Mouse (Mus musculus) stomach, embryonic 16.5 days (tissue): ENCODE measurements at regions not wholly inside any gene's neighbourhood (a gene's known extent, or its start where the extent isn't known, plus 50 kb on each side); places are given as distances from the start of the nearest gene placed in this dataset.

ENCODE experiments used
- ATAC-seq: fragments of 200-750 bp; cut with Nextera tagmentation; 2 replicates; pipeline ENCODE4 v1.8.0; 2017; ENCODE audit warnings: moderate number of reproducible peaks, moderate TSS enrichment; ENCODE audit not compliant: insufficient read depth, low FRiP score
- H3K27ac ChIP-seq: fragments of 300-500 bp; sonication (generic); 2 replicates; pipeline ENCODE4 v1.5.1; 2014; ENCODE audit warnings: low read length
- H3K27me3 ChIP-seq: fragments of 300-500 bp; sonication (generic); 2 replicates; pipeline ENCODE4 v1.6.1; 2014; ENCODE audit warnings: low read length, control low read depth, mixed read lengths; ENCODE audit not compliant: control insufficient read depth, insufficient read depth
- H3K36me3 ChIP-seq: fragments of 300-500 bp; sonication (generic); 2 replicates; pipeline ENCODE4 v1.6.1; 2014; ENCODE audit warnings: low read length; ENCODE audit not compliant: control insufficient read depth, insufficient read depth
- H3K4me1 ChIP-seq: fragments of 300-500 bp; sonication (generic); 2 replicates; pipeline ENCODE4 v1.6.1; 2014; ENCODE audit warnings: low read length, control low read depth, mixed read lengths; ENCODE audit not compliant: control insufficient read depth, insufficient read depth
- H3K4me2 ChIP-seq: fragments of 300-500 bp; sonication (generic); 2 replicates; pipeline ENCODE4 v1.6.1; 2014; ENCODE audit warnings: low read depth, low read length, mixed read lengths
- H3K4me3 ChIP-seq: fragments of 300-500 bp; sonication (generic); replicated peaks from 2 replicates; pipeline ENCODE4 v1.5.1; 2014; ENCODE audit warnings: mild to moderate bottlenecking, low read length
- H3K9ac ChIP-seq: fragments of 300-500 bp; sonication (generic); 2 replicates; pipeline ENCODE4 v1.6.1; 2014; ENCODE audit warnings: low read length
- H3K9me3 ChIP-seq: fragments of 300-500 bp; sonication (generic); replicated peaks from 2 replicates; pipeline ENCODE4 v1.6.1; 2016; ENCODE audit warnings: low read length, control low read depth; ENCODE audit not compliant: control insufficient read depth
- WGBS: fragments of 180-500 bp; shearing (Covaris S2); extraction: QIAGEN DNeasy Blood & Tissue Kit; methylation state at CpG from one replicate; pipeline ENCODE4 v1.1.7; 2014; 5-methylcytosine and 5-hydroxymethylcytosine counted together

GRCm38 (mm10) chr2:103186751-103187260, 113.3 kb downstream of the Apip start:
- ATAC-seq: no peak
- no peak overlapping the region for H3K4me2 ChIP-seq
- 66% methylated on average over 4 of the region's 4 CpGs for whole genome bisulfite sequencing
- H3K27me3 ChIP-seq: no peaks in the 10 kb centered on the region
- no peak overlapping the region for H3K9ac ChIP-seq
- H3K9me3 ChIP-seq: no peaks in the 10 kb centered on the region
- no peaks in the 10 kb centered on the region for H3K4me1 ChIP-seq
- H3K4me3 ChIP-seq: no peak overlapping the region
- H3K27ac ChIP-seq: no peak overlapping the region
- no peaks in the 10 kb centered on the region for H3K36me3 ChIP-seq

- H3K4me2 ChIP-seq: no peak overlapping the region
- no peaks in the 10 kb centered on the region for H3K36me3 ChIP-seq
- WGBS: 85% methylated on average over 4 of the region's 4 CpGs
- H3K27ac ChIP-seq: no peak overlapping the region
- H3K4me1 ChIP-seq: no peaks in the 10 kb centered on the region
- no peak overlapping the region for H3K9ac ChIP-seq
- no peaks in the 10 kb centered on the region for H3K9me3 ChIP-seq
- H3K4me3 ChIP-seq: no peak overlapping the region
- H3K27me3 ChIP-seq: no peaks in the 10 kb centered on the region
- no peak for ATAC-seq
Measured at GRCm38 (mm10) chr2:103192591-103192990, 110.5 kb downstream of the Ehf start.

- no peak overlapping the region for H3K4me3 ChIP-seq
- no peak overlapping the region for H3K9ac ChIP-seq
- H3K27ac ChIP-seq: no peak overlapping the region
- no peak overlapping the region for H3K4me2 ChIP-seq
- no peaks in the 10 kb centered on the region for H3K4me1 ChIP-seq
- no peak for ATAC-seq
- no peaks in the 10 kb centered on the region for H3K27me3 ChIP-seq
- no peaks in the 10 kb centered on the region for H3K36me3 ChIP-seq
- WGBS: 82% methylated on average over 6 of the region's 6 CpGs
- H3K9me3 ChIP-seq: no peaks in the 10 kb centered on the region
Measured at GRCm38 (mm10) chr2:103200313-103200712, 102.8 kb downstream of the Ehf start.

GRCm38 (mm10) chr2:103205046-103205445, 98.0 kb downstream of the Ehf start:
- H3K9ac ChIP-seq: no peak overlapping the region
- no peaks in the 10 kb centered on the region for H3K9me3 ChIP-seq
- H3K27ac ChIP-seq: no peak overlapping the region
- no peak for ATAC-seq
- H3K4me1 ChIP-seq: 0 out of 2 replicates have a peak, but pooled peaks cover 6% of the 10 kb centered on the region
- H3K36me3 ChIP-seq: no peaks in the 10 kb centered on the region
- no peak overlapping the region for H3K4me2 ChIP-seq
- H3K4me3 ChIP-seq: no peak overlapping the region
- WGBS: 78% methylated on average over 8 of the region's 8 CpGs
- no peaks in the 10 kb centered on the region for H3K27me3 ChIP-seq

GRCm38 (mm10) chr2:103208370-103208769, 94.7 kb downstream of the Ehf start:
- Histone ChIP-seq H3K4me1 (0 out of 2 replicates have a peak, but pooled peaks cover 6% of the 10 kb centered on the region), H3K36me3 (no peaks in the 10 kb centered on the region), H3K27me3 (no peaks in the 10 kb centered on the region), H3K9ac (no peak overlapping the region), H3K4me3 (no peak overlapping the region), H3K27ac (no peak overlapping the region), H3K9me3 (no peaks in the 10 kb centered on the region), H3K4me2 (no peak overlapping the region)
- no peak for ATAC-seq
- 94% methylated on average over 5 of the region's 5 CpGs for WGBS

- no peak overlapping the region for H3K4me3 ChIP-seq
- 78% methylated on average over 2 of the region's 2 CpGs for WGBS
- no peaks in the 10 kb centered on the region for H3K36me3 ChIP-seq
- no peak overlapping the region for H3K4me2 ChIP-seq
- H3K9ac ChIP-seq: no peak overlapping the region
- H3K27me3 ChIP-seq: no peaks in the 10 kb centered on the region
- H3K9me3 ChIP-seq: no peaks in the 10 kb centered on the region
- H3K4me1 ChIP-seq: 0 out of 2 replicates have a peak, but pooled peaks cover 6% of the 10 kb centered on the region
- ATAC-seq: no peak
- H3K27ac ChIP-seq: peak overlapping the region; percentile 5
Measured at GRCm38 (mm10) chr2:103209056-103209455, 94.0 kb downstream of the Ehf start.

GRCm38 (mm10) chr2:103209512-103209981, 93.5 kb downstream of the Ehf start:
- 68% methylated on average over 6 of the region's 6 CpGs for WGBS
- no peak overlapping the region for H3K9ac ChIP-seq
- no peaks in the 10 kb centered on the region for H3K27me3 ChIP-seq
- no peak overlapping the region for H3K4me3 ChIP-seq
- no peaks in the 10 kb centered on the region for H3K36me3 ChIP-seq
- H3K4me2 ChIP-seq: no peak overlapping the region
- H3K4me1 ChIP-seq: 0 out of 2 replicates have a peak, but pooled peaks cover 6% of the 10 kb centered on the region
- ATAC-seq: no peak
- no peaks in the 10 kb centered on the region for H3K9me3 ChIP-seq
- peak overlapping the region; percentile 5; the same call in 1 of the 2 replicates for H3K27ac ChIP-seq

GRCm38 (mm10) chr2:103211179-103211578, 91.9 kb downstream of the Ehf start:
- Histone ChIP-seq H3K4me3 (no peak overlapping the region), H3K4me2 (no peak overlapping the region), H3K27me3 (no peaks in the 10 kb centered on the region), H3K9ac (no peak overlapping the region), H3K4me1 (0 out of 2 replicates have a peak, but pooled peaks cover 6% of the 10 kb centered on the region), H3K36me3 (no peaks in the 10 kb centered on the region), H3K9me3 (no peaks in the 10 kb centered on the region), H3K27ac (no peak overlapping the region)
- 51% methylated on average over 3 of the region's 3 CpGs for WGBS
- no peak for ATAC-seq
